Mouse (Mus musculus) urinary bladder, postnatal 25 days (tissue): ENCODE data around the gene Tmem38a.

Experiments
- DNase-seq: peaks from one replicate; pipeline ENCODE4 v3.0.0; 2022; ENCODE audit warnings: low spot score

Gene Tmem38a

GRCm38 (mm10) chr8:72571611-72572473 is at the start of gene Tmem38a:
Tmem38a (plus strand) TSS chr8:72572055.
- peak; percentile 75 for DNase-seq

- no peak for DNase-seq
Measured at GRCm38 (mm10) chr8:72532103-72532502, 39.8 kb upstream of the Tmem38a start.

- DNase-seq: no peak
Measured at GRCm38 (mm10) chr8:72534888-72535287, 37.0 kb upstream of the Tmem38a start.

- DNase-seq: no peak
Measured at GRCm38 (mm10) chr8:72539234-72539633, 32.6 kb upstream of the Tmem38a start.

GRCm38 (mm10) chr8:72547122-72547801 is 24.6 kb upstream of the Tmem38a start:
- no peak for DNase-seq

- peak; percentile 95 for DNase-seq
Measured at GRCm38 (mm10) chr8:72547802-72548643, 23.8 kb upstream of the Tmem38a start, which contains the start of gene Med26. Med26 (minus strand) TSS chr8:72548270.

GRCm38 (mm10) chr8:72548644-72549313 is 23.1 kb upstream of the Tmem38a start:
- no peak for DNase-seq

GRCm38 (mm10) chr8:72549314-72549892 is 22.5 kb upstream of the Tmem38a start:
- DNase-seq: no peak

GRCm38 (mm10) chr8:72555770-72556169 is 16.1 kb upstream of the Tmem38a start:
- no peak for DNase-seq

GRCm38 (mm10) chr8:72561111-72561689 is 10.7 kb upstream of the Tmem38a start:
- no peak for DNase-seq

GRCm38 (mm10) chr8:72565970-72566369 is 5.9 kb upstream of the Tmem38a start:
- no peak for DNase-seq

GRCm38 (mm10) chr8:72570633-72571610 is 933 bp upstream of the Tmem38a start, which contains the start of gene Smim7:
Smim7 (minus strand) TSS chr8:72571088.
- DNase-seq: peak; percentile 97

- DNase-seq: no peak
Measured at GRCm38 (mm10) chr8:72572507-72572906, 652 bp downstream of the Tmem38a start.

- no peak for DNase-seq
Measured at GRCm38 (mm10) chr8:72573450-72573849, 1.6 kb downstream of the Tmem38a start.

GRCm38 (mm10) chr8:72575915-72576314 is 4.1 kb downstream of the Tmem38a start:
- DNase-seq: no peak

GRCm38 (mm10) chr8:72577266-72577665 is 5.4 kb downstream of the Tmem38a start:
- no peak for DNase-seq

- DNase-seq: no peak
Measured at GRCm38 (mm10) chr8:72577941-72578340, 6.1 kb downstream of the Tmem38a start.

GRCm38 (mm10) chr8:72579374-72579773 is 7.5 kb downstream of the Tmem38a start:
- DNase-seq: no peak

GRCm38 (mm10) chr8:72583056-72583771 is 11.4 kb downstream of the Tmem38a start:
- no peak for DNase-seq
